Mouse (Mus musculus) limb, embryonic 14.5 days (tissue): ENCODE results near the gene Ppp1r3d. TPM values are rescaled to one million over a fixed set of nuclear protein-coding genes. Genes with fewer than 3 reads are reported as not detected.

Experiments
- ATAC-seq: fragments of 200-750 bp; cut with Nextera tagmentation; 2 replicates; pipeline ENCODE4 v1.8.0; 2017; ENCODE audit warnings: low read depth, moderate number of reproducible peaks, moderate TSS enrichment; ENCODE audit not compliant: low FRiP score
- DNase-seq: peaks from one replicate; pipeline ENCODE4 v3.0.0-alpha.2; 2015; ENCODE audit warnings: low spot score
- H3K27ac ChIP-seq: fragments of 300-500 bp; sonication (generic); replicated peaks from 2 replicates; pipeline ENCODE4 v1.5.1; 2014; ENCODE audit warnings: low read depth, mild to moderate bottlenecking, low read length, moderate library complexity, mixed read lengths
- H3K27me3 ChIP-seq: fragments of 300-500 bp; sonication (generic); 2 replicates; pipeline ENCODE4 v1.6.1; 2014; ENCODE audit warnings: low read length, mixed read lengths; ENCODE audit not compliant: control insufficient read depth, insufficient read depth
- H3K36me3 ChIP-seq: fragments of 300-500 bp; sonication (generic); 2 replicates; pipeline ENCODE4 v1.6.1; 2014; ENCODE audit warnings: mild to moderate bottlenecking, low read length, moderate library complexity, mixed read lengths; ENCODE audit not compliant: control insufficient read depth, insufficient read depth
- H3K4me1 ChIP-seq: fragments of 300-500 bp; sonication (generic); 2 replicates; pipeline ENCODE4 v1.6.1; 2014; ENCODE audit warnings: antibody characterized with exemption, low read length, mixed read lengths; ENCODE audit not compliant: control insufficient read depth, insufficient read depth
- H3K4me2 ChIP-seq: fragments of 300-500 bp; sonication (generic); replicated peaks from 2 replicates; pipeline ENCODE4 v1.6.1; 2014; ENCODE audit warnings: low read depth, mild to moderate bottlenecking, low read length, moderate library complexity; ENCODE audit not compliant: severe bottlenecking
- H3K4me3 ChIP-seq: fragments of 300-500 bp; sonication (generic); replicated peaks from 2 replicates; pipeline ENCODE4 v1.5.1; 2014; ENCODE audit warnings: low read length
- H3K9ac ChIP-seq: fragments of 300-500 bp; sonication (generic); 2 replicates; pipeline ENCODE4 v1.6.1; 2014; ENCODE audit warnings: mild to moderate bottlenecking, low read depth, low read length, moderate library complexity; ENCODE audit not compliant: severe bottlenecking
- H3K9me3 ChIP-seq: fragments of 300-500 bp; sonication (generic); 2 replicates; pipeline ENCODE4 v1.6.1; 2016; ENCODE audit warnings: low read length; ENCODE audit not compliant: control insufficient read depth
- POLR2A ChIP-seq: fragments of 200-500 bp; IDR thresholded peaks from 2 replicates; pipeline ENCODE4 v1.8.0; 2012; ENCODE audit warnings: inconsistent platforms, mild to moderate bottlenecking, moderate library complexity, borderline replicate concordance; ENCODE audit not compliant: insufficient read depth, insufficient read length; ENCODE audit errors: extremely low read depth
- WGBS: fragments of 180-500 bp; shearing (Covaris S2); extraction: QIAGEN DNeasy Blood & Tissue Kit; methylation state at CpG from one replicate; pipeline ENCODE4 v1.1.7; 2014; 5-methylcytosine and 5-hydroxymethylcytosine counted together
- polyA plus RNA-seq, 2 experiments: library from polyadenylated mRNA; depleted of rRNA in 1 of 2; stranded (reverse) in 1 of 2; unstranded in 1 of 2; fragments of >200 nt; fragmentation: Nextera tagmentation in 1 of 2; extraction: Ambion mirVana in 1 of 2; gene quantifications; 2 replicates each; pipeline versions ENCODE4 v1.2.1 to v1.2.3; 2012 to 2014

Gene Ppp1r3d
- polyA plus RNA-seq, 2 experiments = 3.1 to 4.0 TPM

DNA sequence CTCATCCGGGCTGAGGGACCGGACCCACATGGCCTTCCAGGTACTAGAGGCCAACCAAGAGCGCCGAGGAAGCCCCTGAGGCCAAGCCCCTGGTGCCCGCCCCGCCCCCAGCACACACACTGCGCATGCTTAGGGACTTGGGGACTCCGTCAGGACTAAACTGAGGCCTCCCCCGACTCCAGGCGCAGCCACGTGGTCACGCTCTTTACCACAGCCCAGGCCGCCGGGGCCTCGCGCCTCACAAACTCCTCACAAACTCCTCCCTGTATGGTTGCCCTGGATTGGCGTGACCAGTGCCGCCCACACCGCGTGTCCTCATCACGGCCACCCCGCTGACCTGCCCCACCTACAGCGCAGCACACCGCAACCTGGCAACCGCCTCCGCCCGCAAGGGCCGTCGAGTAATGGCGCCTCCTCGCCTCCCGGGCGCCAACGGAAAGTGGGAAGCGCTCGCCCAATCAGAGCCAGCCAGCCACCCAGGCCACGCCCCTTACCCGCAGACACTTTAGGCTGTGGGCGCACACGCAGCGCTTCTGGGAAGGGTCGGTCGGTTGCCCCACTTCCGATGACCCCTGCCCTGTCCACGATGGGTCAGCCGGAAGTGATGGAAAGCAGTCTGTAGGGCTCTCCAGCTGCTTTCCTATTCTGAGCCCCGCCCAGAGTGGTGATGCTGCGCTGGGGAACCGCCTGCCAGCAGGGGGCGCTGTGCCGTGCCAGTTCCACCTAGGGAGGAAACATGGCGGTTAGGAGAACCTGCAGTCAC is 7.0 kb downstream of the Ppp1r3d start, which contains the start of gene Sycp2:
Gene Sycp2, minus strand, starts transcription at position 633 of the 763 bp plus-strand sequence.
- Histone ChIP-seq H3K36me3 (no peaks in the 10 kb centered on the region), H3K4me1 (no peaks in the 10 kb centered on the region), H3K9ac (no peak within 1 kb of the TSS), H3K4me2 (no peak within 1 kb of the TSS), H3K9me3 (no peaks in the 10 kb centered on the region), H3K27ac (no peak within 1 kb of the TSS), H3K4me3 (no peak within 1 kb of the TSS), H3K27me3 (no peaks in the 10 kb centered on the region)
- no peak for TF ChIP-seq POLR2A
- DNase-seq = no peak
- 81% methylated on average over 51 of the region's 52 CpGs for WGBS
- ATAC-seq = no peak

Other genes starting within 250 kb of the Ppp1r3d start
- 0.13 and 0.26 TPM in 2 replicates for gene Sycp2, start 6.8 kb downstream of the Ppp1r3d start, polyA plus RNA-seq (2012; rRNA removed)
- gene Sycp2, start 6.8 kb downstream of the Ppp1r3d start, polyA plus RNA-seq (2014; fragmentation: Nextera tagmentation; extraction: Ambion mirVana) = 0.06 and 0.19 TPM in 2 replicates
- gene Fam217b, start 52 bp upstream of the Ppp1r3d start, polyA plus RNA-seq (2012; rRNA removed) = 3.1 and 3.2 TPM in 2 replicates
- 3.7 and 5.7 TPM in 2 replicates for gene Fam217b, start 52 bp upstream of the Ppp1r3d start, polyA plus RNA-seq (2014; fragmentation: Nextera tagmentation; extraction: Ambion mirVana)
- 0.23 and 0.33 TPM in 2 replicates for gene Cdh26, start 16.1 kb upstream of the Ppp1r3d start, polyA plus RNA-seq (2012; rRNA removed)
- 0.21 and 0.41 TPM in 2 replicates for gene Cdh26, start 16.1 kb upstream of the Ppp1r3d start, polyA plus RNA-seq (2014; fragmentation: Nextera tagmentation; extraction: Ambion mirVana)